Mouse (Mus musculus): Measurements from ENCODE around the gene Zfp27. TPM values are rescaled to one million over a fixed set of nuclear protein-coding genes. Genes with fewer than 3 reads are reported as not detected.
"Not testable (repeated sequence)": the region's sequence is repeated elsewhere in the genome, so short reads cannot be mapped to it uniquely, and the experiment has no call there.

Zfp27 gene
- total RNA-seq, 2 experiments from 2014 or later: 21.5 to 22.5 TPM

DNA sequence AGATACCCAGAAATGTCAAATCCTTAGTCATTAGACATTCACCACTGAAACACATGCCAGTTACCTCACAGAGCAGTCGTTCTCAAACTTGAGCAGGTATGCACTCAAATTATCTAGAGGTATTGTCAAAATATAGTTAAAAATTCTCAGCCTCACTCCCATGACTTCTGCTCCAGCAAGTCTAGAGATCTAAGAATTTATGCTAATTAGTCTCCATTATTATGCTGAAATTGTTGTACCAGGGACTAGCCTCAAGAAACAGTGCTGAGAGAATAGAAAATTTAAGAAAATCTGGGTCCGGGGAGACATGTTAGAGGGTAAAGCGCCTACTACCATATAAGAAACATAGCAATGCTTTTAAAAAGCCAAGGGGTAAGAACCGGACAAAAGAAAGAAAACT is 2.3 kb downstream of the Zfp27 start:
- DNase-seq (ENCODE audit: low spot score in 2 of 2): no peak
- intact Hi-C loops (cut with DNase I): loop anchor here (10.0 kb wide), 1 partner anchor 89 kb away; the partner anchor contains the start of gene Zfp790

DNA sequence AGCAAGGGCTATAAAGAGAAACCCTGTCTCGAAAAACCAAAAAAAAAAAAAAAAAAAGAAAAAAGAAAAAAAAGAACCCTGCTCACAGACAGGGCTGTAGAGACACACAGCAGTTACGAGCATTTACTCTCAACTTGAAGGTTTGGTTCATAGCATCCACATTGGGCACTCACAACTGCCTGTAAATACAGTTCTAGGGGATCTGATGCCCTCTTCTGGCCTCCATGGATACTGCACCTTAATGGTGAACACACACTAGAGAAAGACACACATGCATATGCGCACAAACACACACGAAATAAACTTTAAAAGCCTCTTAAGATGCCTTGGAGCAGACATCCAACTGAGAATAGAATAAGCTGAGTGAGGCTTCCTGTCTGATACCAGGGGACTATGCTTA is 8.0 kb downstream of the Zfp27 start:
- intact Hi-C loops (cut with DNase I): loop anchor here (5.0 kb wide), 1 partner anchor 36 kb away; no protein-coding TSS in a partner anchor
- DNase-seq (ENCODE audit: low spot score in 2 of 2): no peak

DNA sequence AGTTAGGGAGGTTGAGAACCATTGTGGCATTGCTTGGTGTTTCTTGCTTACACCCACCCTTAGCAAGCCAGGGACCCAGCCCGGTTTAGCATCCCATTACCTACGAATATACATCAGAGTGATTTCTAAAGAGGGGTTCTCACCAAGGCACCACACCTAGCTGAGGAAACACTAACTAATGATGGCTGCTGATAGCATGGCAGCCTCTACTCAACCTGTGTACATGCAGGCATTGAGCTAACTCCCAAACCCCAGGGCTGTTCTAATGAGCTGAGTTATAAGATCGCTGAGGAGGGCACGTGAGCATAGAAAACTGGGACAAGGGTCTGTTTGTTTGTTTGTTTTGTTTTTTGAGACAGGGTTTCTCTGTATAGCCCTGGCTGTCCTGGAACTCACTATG is 13.6 kb downstream of the Zfp27 start:
- intact Hi-C loops (cut with DNase I): no loop called here
- no peak for DNase-seq (ENCODE audit: low spot score in 2 of 2)

DNA sequence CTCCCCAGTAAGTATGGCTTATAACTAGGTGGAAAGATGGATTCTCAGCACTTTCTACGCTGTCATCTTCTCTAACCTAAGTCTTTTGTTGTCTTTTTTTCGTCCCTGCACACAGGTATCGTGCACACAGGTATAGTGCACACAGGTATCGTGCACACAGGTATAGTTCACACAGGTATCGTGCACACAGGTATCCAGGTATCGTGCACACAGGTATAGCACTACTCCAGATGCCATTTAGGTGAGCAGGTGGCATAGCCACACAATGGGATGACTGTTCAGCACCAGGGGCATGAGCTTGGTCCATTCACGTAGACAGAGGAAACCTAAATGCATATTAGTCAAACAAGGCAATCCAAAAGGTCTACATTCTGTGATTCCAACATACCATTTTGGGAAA is 15.9 kb downstream of the Zfp27 start:
- no peak for DNase-seq (ENCODE audit: low spot score in 2 of 2)
- intact Hi-C loops (cut with DNase I): no loop called here

DNA sequence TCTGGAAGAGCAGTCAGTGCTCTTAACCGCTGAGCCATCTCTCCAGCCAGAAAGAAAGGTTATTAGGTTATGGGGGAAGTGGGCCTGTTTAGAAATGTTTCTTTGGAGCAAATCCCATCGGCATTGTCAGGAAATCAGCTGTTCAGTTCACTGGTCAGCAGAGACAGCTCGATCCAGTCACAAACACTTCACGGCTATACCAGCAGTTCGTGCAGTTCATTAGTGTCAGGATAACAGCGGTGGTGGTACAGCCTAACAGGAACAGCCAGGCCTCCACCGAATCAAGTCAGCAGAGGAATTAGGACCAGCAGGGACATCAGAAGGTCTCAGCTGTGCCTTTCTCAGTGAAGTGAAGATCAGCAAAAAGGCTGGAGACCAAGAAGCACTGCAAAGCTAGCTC is 25.5 kb downstream of the Zfp27 start:
- DNase-seq (ENCODE audit: low spot score in 2 of 2): no peak
- intact Hi-C loops (cut with DNase I): no loop called here

DNA sequence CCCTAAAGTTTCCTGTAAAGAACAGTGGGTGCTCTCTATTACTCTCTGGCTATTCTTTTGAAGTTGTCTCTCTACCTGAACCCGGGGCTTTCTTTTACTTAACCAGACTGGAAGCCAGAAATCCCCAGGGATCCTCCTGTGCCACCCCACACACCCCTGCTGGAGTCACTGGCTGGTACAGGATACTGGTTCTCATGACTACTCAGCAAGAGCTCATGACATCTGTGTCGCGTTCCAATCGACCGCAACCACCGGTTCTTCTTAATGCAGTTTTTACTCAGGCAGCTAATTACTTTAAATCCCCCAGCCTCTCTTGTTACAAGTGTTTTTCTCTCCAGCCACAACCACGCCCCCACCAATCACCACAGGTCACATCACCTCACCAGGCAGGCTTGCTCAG is 26.3 kb downstream of the Zfp27 start:
- no peak for DNase-seq (ENCODE audit: low spot score in 2 of 2)

DNA sequence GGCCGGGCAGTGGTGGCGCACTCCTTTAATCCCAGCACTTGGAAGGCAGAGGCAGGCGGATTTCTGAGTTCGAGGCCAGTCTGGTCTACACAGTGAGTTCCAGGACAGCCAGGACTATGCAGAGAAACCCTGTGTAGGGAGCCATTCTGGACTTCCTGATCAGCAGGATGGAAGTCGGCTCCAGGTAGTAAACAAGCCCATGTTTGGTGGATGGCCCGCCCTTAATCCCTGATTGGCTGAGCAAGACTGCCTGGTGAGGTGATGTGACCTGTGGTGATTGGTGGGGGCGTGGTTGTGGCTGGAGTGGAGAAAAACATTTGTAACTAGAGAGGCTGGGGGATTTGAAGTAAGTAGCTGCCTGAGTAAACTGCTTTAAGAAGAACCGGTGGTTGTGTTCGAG is 28.8 kb downstream of the Zfp27 start:
- DNase-seq (ENCODE audit: low spot score in 2 of 2); intact Hi-C loops (cut with DNase I): not testable (repeated sequence)

More for the DNA sequence above, 26.3 kb downstream of the Zfp27 start:
- intact Hi-C loops (cut with DNase I): no loop called here

DNA sequence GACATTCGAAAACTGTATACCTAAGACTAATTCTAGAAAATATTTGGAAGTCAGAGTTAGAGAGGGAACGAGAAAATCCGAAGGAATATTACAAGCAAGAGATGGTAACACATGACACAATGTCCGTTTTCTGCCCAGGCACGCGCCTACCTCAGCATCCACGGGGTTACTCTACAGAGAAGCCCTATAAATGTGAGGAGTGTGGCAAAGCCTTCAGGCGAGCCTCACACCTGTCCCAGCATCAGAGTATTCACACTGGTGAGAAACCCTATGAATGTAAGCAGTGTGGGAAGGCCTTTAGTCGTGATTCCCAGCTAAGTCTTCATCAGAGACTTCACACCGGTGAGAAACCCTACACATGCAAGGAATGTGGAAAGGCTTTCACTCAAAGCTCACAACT is 32.1 kb downstream of the Zfp27 start:
- intact Hi-C loops (cut with DNase I): no loop called here
- DNase-seq (ENCODE audit: low spot score in 2 of 2): no peak

DNA sequence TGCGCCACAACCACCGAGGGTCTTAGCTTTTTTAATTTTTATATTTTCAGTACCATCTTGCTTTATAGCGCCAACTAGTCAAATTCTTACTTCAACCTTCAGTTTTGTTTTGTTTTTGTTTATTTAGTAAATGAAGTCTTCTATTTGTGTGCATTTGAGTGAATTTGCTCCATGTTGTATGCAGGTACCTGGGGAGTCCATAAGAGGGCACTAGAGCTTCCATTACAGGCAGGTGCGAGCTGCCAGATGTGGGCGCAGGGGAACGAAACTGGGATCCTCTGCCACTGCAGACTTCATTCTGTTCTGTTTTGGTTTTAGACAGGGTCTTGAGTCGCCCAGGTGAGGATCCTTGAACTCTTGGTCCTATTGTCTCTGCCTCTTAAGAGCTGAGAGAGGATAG is 44.7 kb downstream of the Zfp27 start:
- no peak for DNase-seq (ENCODE audit: low spot score in 2 of 2)
- intact Hi-C loops (cut with DNase I): loop anchor here (5.0 kb wide), 1 partner anchor 36 kb away; no protein-coding TSS in a partner anchor

DNA sequence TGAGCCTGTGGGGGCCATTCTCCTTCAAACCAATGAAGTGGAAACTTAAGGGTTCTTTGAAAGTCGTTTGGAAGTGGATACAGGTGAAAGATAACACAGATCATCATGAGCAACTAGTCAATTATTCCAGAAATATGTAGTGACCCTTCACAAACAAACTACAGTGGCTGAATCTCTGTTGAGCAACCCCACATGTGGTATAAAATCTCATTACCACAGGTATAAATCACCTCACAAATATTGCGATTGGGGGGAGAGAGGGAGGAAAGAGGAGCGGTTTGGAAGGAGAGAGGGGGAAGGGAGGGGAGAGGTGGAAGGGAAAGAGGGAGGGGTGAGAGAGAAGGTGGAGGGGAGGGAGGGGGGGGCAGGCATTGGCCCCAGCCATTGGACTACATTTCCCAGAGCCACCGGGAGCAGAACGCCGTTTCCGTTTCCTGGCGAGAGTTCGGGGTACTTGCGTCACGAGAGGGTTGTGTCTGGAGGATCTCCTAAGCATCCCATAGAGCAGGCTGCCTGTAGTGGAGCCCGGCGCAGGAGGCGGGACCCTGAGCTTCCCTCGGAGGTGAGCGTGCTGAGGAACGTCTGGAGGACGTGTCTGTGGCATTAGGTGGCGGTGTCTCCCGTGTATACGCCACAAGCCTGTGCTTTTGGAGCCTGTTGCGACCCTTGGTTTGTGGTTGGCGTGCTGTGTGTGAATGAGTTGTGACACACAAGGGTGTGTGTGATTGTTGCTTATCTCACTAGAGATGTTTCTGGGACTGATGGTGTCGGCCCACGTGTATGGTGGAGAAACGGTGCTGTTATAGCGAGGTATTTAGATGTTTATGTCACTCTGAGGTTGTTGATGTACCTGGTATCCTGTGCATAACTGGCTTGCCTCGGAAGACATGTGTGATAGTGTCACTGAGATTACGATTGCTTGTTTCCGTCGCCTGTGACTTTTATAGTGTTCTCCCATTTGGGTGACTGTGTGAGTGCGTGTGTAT is 46.5 kb downstream of the Zfp27 start, which contains the start of gene Zfp420:
TSS of gene Zfp420 (plus strand) at position 448 of the 986 bp plus-strand sequence.
- intact Hi-C loops (cut with DNase I): loop anchor here (5.0 kb wide), 1 partner anchor 37 kb away; no protein-coding TSS in a partner anchor

DNA sequence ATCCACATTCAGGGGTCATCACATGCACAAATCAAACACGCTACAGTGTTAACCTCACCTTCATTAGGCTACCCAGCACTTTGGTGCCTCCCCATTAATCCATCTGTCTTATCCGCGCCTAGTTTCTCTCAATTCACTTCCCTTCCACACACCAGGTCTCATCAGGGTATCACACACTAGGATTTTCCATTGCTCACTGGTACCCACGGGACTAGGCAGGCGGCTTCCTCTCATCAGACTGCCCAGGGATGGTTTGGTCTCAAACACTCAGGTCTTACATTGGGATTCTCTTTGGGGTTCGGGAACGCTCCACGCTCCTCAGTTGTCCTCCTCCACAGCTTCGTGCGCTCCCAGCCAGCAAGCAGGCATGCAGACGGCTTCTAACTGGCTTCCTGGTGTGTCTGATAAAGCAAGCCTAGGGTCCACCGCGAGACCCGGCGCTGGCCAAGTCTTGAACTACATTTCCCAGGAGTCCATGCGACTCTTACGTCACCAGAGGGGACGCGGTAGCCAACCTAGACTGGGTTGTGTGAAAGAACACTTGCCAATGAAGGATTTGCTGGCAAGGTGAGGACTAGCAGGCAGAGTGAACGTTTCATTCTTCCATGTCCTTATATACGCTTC is 53.0 kb downstream of the Zfp27 start, which contains the start of gene Zfp940:
TSS of gene Zfp940 (minus strand) at position 451 of the 624 bp plus-strand sequence.
- DNase-seq (ENCODE audit: low spot score in 2 of 2): peak; percentile 90 to 94
- intact Hi-C loops (cut with DNase I): loop anchor here (5.0 kb wide), 1 partner anchor 36 kb away; the partner anchor contains the start of gene Zfp790

More for the DNA sequence above, 46.5 kb downstream of the Zfp27 start, which contains the start of gene Zfp420:
- DNase-seq (ENCODE audit: low spot score in 2 of 2): peak; percentile 90 to 91

DNA sequence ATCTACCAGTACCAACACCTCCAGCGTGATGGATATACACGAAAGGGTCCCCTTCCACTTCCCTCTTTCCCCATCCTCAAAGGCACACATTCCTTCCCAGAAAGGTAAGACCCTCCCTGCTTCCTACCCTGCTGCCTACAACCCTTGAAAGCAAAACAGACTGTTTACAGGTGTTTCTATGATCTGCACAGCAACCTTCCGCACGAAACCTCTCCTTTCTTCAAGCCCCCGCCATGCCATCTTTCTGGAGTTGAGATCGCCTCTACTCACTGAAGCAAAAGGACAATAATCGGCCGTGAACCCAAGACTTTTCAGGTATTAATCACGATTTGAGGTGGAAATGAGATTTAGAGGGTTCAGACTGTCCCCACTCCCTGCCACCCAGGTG is 53.5 kb downstream of the Zfp27 start:
- DNase-seq (ENCODE audit: low spot score in 2 of 2): no peak
- intact Hi-C loops (cut with DNase I): loop anchor here (5.0 kb wide), 1 partner anchor 36 kb away; the partner anchor contains the start of gene Zfp790

DNA sequence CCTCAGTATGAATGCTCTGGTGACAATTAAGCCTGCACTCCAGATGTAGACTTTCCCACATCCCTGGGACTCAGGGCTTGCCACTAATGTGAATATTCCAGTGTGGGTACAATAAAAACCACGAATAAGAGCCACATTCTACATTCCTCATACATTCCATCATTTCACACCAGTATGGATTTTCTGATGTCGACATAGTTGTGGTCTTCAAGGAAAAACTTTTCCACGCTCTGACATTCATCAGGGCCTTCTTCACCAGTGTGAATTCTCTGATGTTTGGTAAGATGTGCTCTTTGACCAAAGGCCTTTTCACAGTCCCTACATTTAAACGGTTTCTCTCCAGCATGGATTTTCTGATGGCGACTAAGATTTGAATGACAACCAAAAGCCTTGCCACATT is 61.8 kb downstream of the Zfp27 start:
- intact Hi-C loops (cut with DNase I): no loop called here
- no peak for DNase-seq (ENCODE audit: low spot score in 2 of 2)

Small RNAs within 50 kb of the gene (microRNA-seq; reads per million reads assigned to microRNA genes)
- 0.53 to 0.67 reads per million in 2 experiments for gene Mir7668

Other genes with a start within 250 kb of the Zfp27 start
- not detected for gene Catsperg2, start 179.5 kb downstream of the Zfp27 start, total RNA-seq (2021)
- gene Zfp84, start 138.0 kb downstream of the Zfp27 start, total RNA-seq (2021): 10 to 100 TPM; 15.6 to 16.7 TPM
- gene Zfp30, start 122.6 kb downstream of the Zfp27 start, total RNA-seq (2021): 10 to 100 TPM; 11.7 TPM
- gene Zfp790, start 90.5 kb downstream of the Zfp27 start, total RNA-seq (2021): 10 to 100 TPM; 16.6 to 21.5 TPM
- 10 to 100 TPM; 20.3 to 23.2 TPM for gene Zfp940, start 52.9 kb downstream of the Zfp27 start, total RNA-seq (2021)
- 10 to 100 TPM; 12.8 to 13.7 TPM for gene Zfp420, start 46.6 kb downstream of the Zfp27 start, total RNA-seq (2021)
- 1 to 10 TPM; 7.5 to 8.2 TPM for gene Zfp383, start 1.7 kb upstream of the Zfp27 start, total RNA-seq (2021)
- 10 to 100 TPM; 19.9 to 21.4 TPM for gene Zfp74, start 47.5 kb upstream of the Zfp27 start, total RNA-seq (2021)
- gene Zfp568, start 77.4 kb upstream of the Zfp27 start, total RNA-seq (2021): 1 to 10 TPM; 3.7 TPM
- gene Zfp14, start 144.8 kb upstream of the Zfp27 start, total RNA-seq (2021): 1 to 10 TPM; 6.6 to 7.0 TPM
- 1 to 10 TPM; 2.7 to 4.3 TPM for gene Zfp82, start 166.3 kb upstream of the Zfp27 start, total RNA-seq (2021)
- gene Gm26920, start 183.8 kb upstream of the Zfp27 start, total RNA-seq (2021): under 1 TPM in 1 of 2 experiments, not detected in 1; 0.59 TPM
- gene Zfp566, start 184.0 kb upstream of the Zfp27 start, total RNA-seq (2021): 1 to 10 TPM; 5.6 to 6.5 TPM
- gene Zfp260, start 188.2 kb upstream of the Zfp27 start, total RNA-seq (2021): 10 to 100 TPM; 54.8 to 67.7 TPM
- gene Zfp382, start 215.4 kb upstream of the Zfp27 start, total RNA-seq (2021): 10 to 100 TPM; 29.8 to 35.3 TPM